8 mouse cellular contexts compared by ENCODE assay signal in the genomic region with DNA sequence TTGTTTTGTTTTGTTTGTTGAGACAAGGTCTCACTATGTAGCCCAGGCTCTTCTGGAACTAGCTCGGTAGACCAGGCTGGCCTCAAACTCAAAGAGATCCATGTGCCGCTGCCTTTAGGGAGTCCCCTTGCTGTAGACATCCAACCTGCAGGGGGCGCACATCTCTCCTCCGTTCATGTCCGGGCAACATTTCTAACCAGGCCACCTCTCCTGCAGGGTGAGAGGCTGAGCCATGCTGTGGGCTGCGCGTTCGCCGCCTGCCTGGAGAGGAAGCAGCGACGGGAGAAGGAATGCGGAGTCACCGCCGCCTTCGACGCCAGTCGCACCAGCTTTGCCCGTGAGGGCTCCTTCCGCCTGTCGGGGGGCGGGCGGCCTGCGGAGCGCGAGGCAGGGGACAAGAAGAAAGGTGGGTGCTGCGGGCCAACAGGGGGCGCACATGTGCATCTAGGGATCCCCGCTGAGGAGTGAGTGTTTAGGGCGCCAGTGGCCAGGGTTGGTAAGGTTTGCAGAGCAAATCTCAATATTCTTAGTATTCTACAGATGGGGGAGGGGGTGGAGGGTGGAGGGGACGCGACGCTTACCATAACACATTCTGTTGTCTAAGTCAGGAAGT. TPM values are rescaled to one million over a fixed set of nuclear protein-coding genes. Genes with fewer than 3 reads are reported as not detected.
DNase-seq lines count a peak whose midpoint lies in the region; ATAC-seq and TF ChIP-seq lines count a peak whose summit lies in the region.

No protein-coding gene starts in this region.

- H3K27me3 ChIP-seq in forebrain, postnatal 0 days (ENCODE audit: insufficient read depth, low read length): no peaks in the 10 kb centered on the region
- no peaks in the 10 kb centered on the region for H3K27me3 ChIP-seq in forebrain, embryonic 16.5 days (replicated peaks; ENCODE audit: control insufficient read depth, insufficient read depth, low read length)
- no peaks in the 10 kb centered on the region for H3K27me3 ChIP-seq in intestine, postnatal 0 days (replicated peaks; ENCODE audit: control insufficient read depth, insufficient read depth, low read length)

- H3K9me3 ChIP-seq in forebrain, postnatal 0 days (ENCODE audit: low read length): no peaks in the 10 kb centered on the region
- H3K9me3 ChIP-seq in forebrain, embryonic 16.5 days (ENCODE audit: control insufficient read depth, low read length): no peaks in the 10 kb centered on the region
- H3K9me3 ChIP-seq in intestine, postnatal 0 days (ENCODE audit: control insufficient read depth): no peaks in the 10 kb centered on the region

- peak; percentile 26 for ATAC-seq in forebrain, postnatal 0 days
- ATAC-seq in forebrain, embryonic 16.5 days: no peak
- ATAC-seq in intestine, postnatal 0 days: no peak
- no peak for ATAC-seq in megakaryocyte-erythroid progenitor cell, adult 5-6 weeks (replicated peaks; ENCODE audit: low FRiP score, low TSS enrichment, poor library complexity, severe bottlenecking)

- no peak for TF ChIP-seq POLR2A in brain, embryonic 14.5 days (IDR thresholded peaks at IDR 0.05; ENCODE audit: borderline replicate concordance, extremely low read depth, insufficient read depth, insufficient read length, poor library complexity, severe bottlenecking)

- no peak overlapping the region for H3K4me2 ChIP-seq in forebrain, postnatal 0 days (ENCODE audit: low read depth)
- no peak overlapping the region for H3K4me2 ChIP-seq in forebrain, embryonic 16.5 days (ENCODE audit: low read length)
- H3K4me2 ChIP-seq in intestine, postnatal 0 days (replicated peaks; ENCODE audit: low read depth): peak overlapping the region; percentile 40; the same call in 1 of the 2 replicates

- peak; percentile 55 for TF ChIP-seq CTCF in forebrain, postnatal 0 days (IDR thresholded peaks at IDR 0.05; ENCODE audit: low read depth)
- TF ChIP-seq CTCF in brain, embryonic 14.5 days (IDR thresholded peaks at IDR 0.05; ENCODE audit: borderline replicate concordance, extremely low read depth, insufficient read depth, insufficient read length): peak; percentile 52; the same call in 1 of the 2 replicates
- peak; percentile 68 for TF ChIP-seq CTCF in intestine, postnatal 0 days (IDR thresholded peaks at IDR 0.05; ENCODE audit: low read depth)

- H3K9ac ChIP-seq in forebrain, postnatal 0 days: no peak overlapping the region
- H3K9ac ChIP-seq in forebrain, embryonic 16.5 days (replicated peaks; ENCODE audit: low read depth, low read length): no peak overlapping the region
- H3K9ac ChIP-seq in intestine, postnatal 0 days (ENCODE audit: low read depth, low read length): no peak overlapping the region

- peaks cover 82% of the 10 kb centered on the region for H3K36me3 ChIP-seq in forebrain, postnatal 0 days (ENCODE audit: insufficient read depth)
- peaks cover 70% of the 10 kb centered on the region for H3K36me3 ChIP-seq in forebrain, embryonic 16.5 days (ENCODE audit: control insufficient read depth, insufficient read depth)
- H3K36me3 ChIP-seq in intestine, postnatal 0 days (ENCODE audit: control insufficient read depth, insufficient read depth): peaks cover 19% of the 10 kb centered on the region

- no peak overlapping the region for H3K4me3 ChIP-seq in forebrain, postnatal 0 days (ENCODE audit: low read depth, low read length)
- H3K4me3 ChIP-seq in forebrain, embryonic 16.5 days (replicated peaks; ENCODE audit: low read length): no peak overlapping the region
- H3K4me3 ChIP-seq in intestine, postnatal 0 days (ENCODE audit: low read depth, low read length): no peak overlapping the region

- H3K4me1 ChIP-seq in forebrain, postnatal 0 days (ENCODE audit: insufficient read depth): no peaks in the 10 kb centered on the region
- no peaks in the 10 kb centered on the region for H3K4me1 ChIP-seq in forebrain, embryonic 16.5 days (replicated peaks; ENCODE audit: control insufficient read depth, insufficient read depth, low read length)
- H3K4me1 ChIP-seq in intestine, postnatal 0 days (replicated peaks; ENCODE audit: control insufficient read depth, insufficient read depth, low read length): no peaks in the 10 kb centered on the region

- no peak overlapping the region for H3K27ac ChIP-seq in forebrain, postnatal 0 days (ENCODE audit: low read depth, low read length)
- H3K27ac ChIP-seq in forebrain, embryonic 16.5 days (ENCODE audit: low read length): no peak overlapping the region
- no peak overlapping the region for H3K27ac ChIP-seq in intestine, postnatal 0 days (ENCODE audit: low read depth, low read length)

- WGBS in forebrain, postnatal 0 days: 64% methylated on average over 32 of the region's 32 CpGs
- 64% methylated on average over 32 of the region's 32 CpGs for WGBS in forebrain, embryonic 16.5 days
- 63% methylated on average over 32 of the region's 32 CpGs for WGBS in intestine, postnatal 0 days

- no peak for DNase-seq in forebrain, postnatal 0 days
- DNase-seq in A20 (ENCODE audit: low read depth, low spot score): peak; percentile 35
- DNase-seq in brain, embryonic 14.5 days (ENCODE audit: low read depth): peak; percentile 26
- peak; percentile 38 to 46 for DNase-seq in lung, postnatal 4 days
- DNase-seq in adipocyte (ENCODE audit: low spot score): no peak

RNA-seq across cellular contexts. Expression of a gene that starts 15.6 kb away (rescaled TPM):
- 81.6 and 86.4 TPM in 2 replicates for total RNA-seq in forebrain, postnatal 0 days (2014; rRNA removed)
- polyA plus RNA-seq in forebrain, postnatal 0 days (2015; fragmentation: Nextera tagmentation; extraction: Ambion mirVana): 47.5 and 51.7 TPM in 2 replicates
- polyA plus RNA-seq in forebrain, embryonic 16.5 days (2015; fragmentation: Nextera tagmentation; extraction: Ambion mirVana): 42.2 and 43.3 TPM in 2 replicates
- 109 and 112 TPM in 2 replicates for polyA plus RNA-seq in brain, embryonic 14.5 days (2012; rRNA removed)
- polyA plus RNA-seq in intestine, postnatal 0 days (2015; fragmentation: Nextera tagmentation; extraction: Ambion mirVana): 6.6 and 7.5 TPM in 2 replicates
- total RNA-seq in megakaryocyte-erythroid progenitor cell, adult 5-6 weeks (2014; fragmentation: Nextera tagmentation): 0.94 and 3.0 TPM in 2 replicates
- total RNA-seq in megakaryocyte-erythroid progenitor cell, adult 5-6 weeks (2017): 0.38 and 0.66 TPM in 2 replicates

RNA-seq across cellular contexts. Expression of a gene that starts 41.0 kb away (rescaled TPM):
- total RNA-seq in forebrain, postnatal 0 days (2014; rRNA removed): 25.0 and 26.3 TPM in 2 replicates
- polyA plus RNA-seq in forebrain, postnatal 0 days (2015; fragmentation: Nextera tagmentation; extraction: Ambion mirVana): 16.5 and 19.1 TPM in 2 replicates
- polyA plus RNA-seq in forebrain, embryonic 16.5 days (2015; fragmentation: Nextera tagmentation; extraction: Ambion mirVana): 26.3 and 27.2 TPM in 2 replicates
- 42.6 and 50.1 TPM in 2 replicates for polyA plus RNA-seq in brain, embryonic 14.5 days (2012; rRNA removed)
- 16.8 and 18.7 TPM in 2 replicates for polyA plus RNA-seq in intestine, postnatal 0 days (2015; fragmentation: Nextera tagmentation; extraction: Ambion mirVana)
- total RNA-seq in megakaryocyte-erythroid progenitor cell, adult 5-6 weeks (2014; fragmentation: Nextera tagmentation): 13.0 and 26.7 TPM in 2 replicates
- total RNA-seq in megakaryocyte-erythroid progenitor cell, adult 5-6 weeks (2017): 8.2 and 10.7 TPM in 2 replicates

RNA-seq across cellular contexts. Expression of a gene that starts 45.4 kb away (rescaled TPM):
- 13.6 and 17.6 TPM in 2 replicates for total RNA-seq in forebrain, postnatal 0 days (2014; rRNA removed)
- polyA plus RNA-seq in forebrain, postnatal 0 days (2015; fragmentation: Nextera tagmentation; extraction: Ambion mirVana): 4.0 and 4.4 TPM in 2 replicates
- polyA plus RNA-seq in forebrain, embryonic 16.5 days (2015; fragmentation: Nextera tagmentation; extraction: Ambion mirVana): 6.2 and 6.4 TPM in 2 replicates
- 15.3 and 15.9 TPM in 2 replicates for polyA plus RNA-seq in brain, embryonic 14.5 days (2012; rRNA removed)
- polyA plus RNA-seq in intestine, postnatal 0 days (2015; fragmentation: Nextera tagmentation; extraction: Ambion mirVana): 8.6 and 9.0 TPM in 2 replicates
- 2.3 and 5.3 TPM in 2 replicates for total RNA-seq in megakaryocyte-erythroid progenitor cell, adult 5-6 weeks (2014; fragmentation: Nextera tagmentation)
- total RNA-seq in megakaryocyte-erythroid progenitor cell, adult 5-6 weeks (2017): 3.3 and 5.9 TPM in 2 replicates

Comparison
In these comparisons a context has a peak if more than half of its experiments do, and no peak if none do; other contexts are left out.
1. DNase-seq: peak in A20 (single experiment), brain, embryonic 14.5 days (single experiment) and lung, postnatal 4 days (2 of 2); none in forebrain, postnatal 0 days (single experiment) and adipocyte (single experiment).
2. Peak in every context shown above with its lines, with median percentiles within 50 percentile points of each other: CTCF ChIP-seq.